Mouse (Mus musculus) small intestine, adult 2 months (tissue): Measurements from ENCODE around the gene Nsmce4a. TPM values are rescaled to one million over a fixed set of nuclear protein-coding genes. Genes with fewer than 3 reads are reported as not detected.

ENCODE experiments used
- H3K27ac ChIP-seq: fragments of 200-500 bp; 2 replicates; pipeline ENCODE4 v1.5.1; 2012; ENCODE audit warnings: low read depth, low read length, control low read depth, inconsistent platforms; ENCODE audit not compliant: insufficient read depth
- H3K27me3 ChIP-seq: fragments of 200-500 bp; 2 replicates; pipeline ENCODE4 v1.6.1; 2012; ENCODE audit warnings: mild to moderate bottlenecking, moderate library complexity, low read length, inconsistent platforms; ENCODE audit not compliant: control insufficient read depth, insufficient read depth
- H3K36me3 ChIP-seq: fragments of 200-500 bp; 2 replicates; pipeline ENCODE4 v1.6.1; 2012; ENCODE audit warnings: mild to moderate bottlenecking, low read length, control low read depth, inconsistent platforms; ENCODE audit not compliant: control insufficient read depth, insufficient read depth
- H3K4me1 ChIP-seq: fragments of 200-500 bp; 2 replicates; pipeline ENCODE4 v1.6.1; 2012; ENCODE audit warnings: low read length, inconsistent platforms, mixed read lengths; ENCODE audit not compliant: control insufficient read depth, insufficient read depth, insufficient read length
- H3K4me3 ChIP-seq: fragments of 200-500 bp; 2 replicates; pipeline ENCODE4 v1.5.1; 2012; ENCODE audit warnings: low read depth, mild to moderate bottlenecking, control low read depth, inconsistent platforms, low read length, moderate library complexity
- CTCF ChIP-seq: fragments of 200-500 bp; IDR thresholded peaks from 2 replicates; pipeline ENCODE4 v1.5.1; 2012; ENCODE audit warnings: low read depth, mild to moderate bottlenecking, control low read depth, inconsistent platforms, low read length, moderate library complexity, mixed read lengths; ENCODE audit not compliant: insufficient replicate concordance, insufficient read length; ENCODE audit errors: extremely low read depth
- POLR2A ChIP-seq: fragments of 200-500 bp; IDR thresholded peaks from 2 replicates; pipeline ENCODE4 v1.6.1; 2012; ENCODE audit warnings: low read depth, mild to moderate bottlenecking, control low read depth, inconsistent platforms, low read length, moderate library complexity
- WGBS: fragments of 180-500 bp; shearing (Covaris S2); methylation state at CpG from one replicate; pipeline ENCODE4 v1.1.7; 2018; 5-methylcytosine and 5-hydroxymethylcytosine counted together
- polyA plus RNA-seq: library from polyadenylated mRNA; depleted of rRNA; stranded (reverse); fragments of >200 nt; gene quantifications from 2 replicates; pipeline ENCODE4 v1.2.3, GENCODE M21; 2012; rRNA removed

The Nsmce4a gene
- polyA plus RNA-seq, 1 experiment, result 62.9 TPM

DNA sequence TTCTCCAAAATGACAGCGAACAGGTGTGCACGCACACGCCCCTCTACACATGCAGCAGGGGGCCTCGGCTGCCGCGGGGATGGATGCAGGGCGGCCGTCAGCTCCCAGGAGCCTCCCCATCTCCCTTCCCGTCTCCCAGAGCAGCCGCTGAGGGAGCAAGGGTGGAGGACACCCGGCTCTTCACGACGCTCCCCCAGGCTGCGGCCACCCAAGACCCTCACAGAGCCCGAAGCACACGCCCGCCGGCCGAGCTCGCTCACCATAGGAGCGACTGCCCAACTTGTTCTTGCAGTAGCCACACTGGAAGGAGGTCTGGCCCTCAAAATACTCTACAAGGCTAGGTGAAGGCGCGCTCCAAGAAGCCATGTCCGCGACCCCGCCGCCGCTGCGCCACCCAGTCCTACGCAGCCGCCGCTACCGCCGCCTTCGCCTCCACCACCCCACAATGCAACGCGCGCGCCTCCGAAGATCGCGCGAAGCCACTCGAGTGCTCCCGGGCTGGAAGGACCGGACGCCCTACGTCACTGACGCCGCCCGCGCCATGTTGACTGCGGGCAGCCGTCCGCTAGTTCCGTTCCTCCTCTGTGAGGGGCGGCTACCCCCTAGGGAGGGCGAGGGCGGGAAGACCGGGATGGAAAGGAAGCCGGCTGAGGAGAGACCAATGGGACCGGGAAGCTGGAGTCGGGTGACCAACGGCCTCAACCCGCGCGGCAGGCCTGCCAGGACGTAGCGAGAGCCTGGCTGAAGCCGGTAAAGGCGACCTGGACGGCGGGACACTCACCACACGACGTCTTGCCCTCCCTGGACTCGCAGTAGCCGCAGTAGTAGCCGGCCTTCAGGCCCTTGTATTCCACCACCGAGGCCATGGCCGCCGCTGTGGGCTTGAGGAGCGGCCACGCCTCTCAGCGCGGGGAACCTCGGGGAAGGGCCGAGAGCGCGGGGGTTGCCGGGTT lies 53.5 kb downstream of the Nsmce4a start:
- TF ChIP-seq CTCF (no peak), POLR2A (peak; percentile 75)
- no peaks in the 10 kb centered on the region for H3K36me3 ChIP-seq
- peaks cover 5% of the 10 kb centered on the region; the same call in 1 of the 2 replicates for H3K4me1 ChIP-seq
- peak overlapping the region; percentile 86 for H3K4me3 ChIP-seq
- peak overlapping the region; percentile 88 for H3K27ac ChIP-seq
- no peaks in the 10 kb centered on the region for H3K27me3 ChIP-seq
- under 1% methylated on average over 90 of the region's 90 CpGs for WGBS

DNA sequence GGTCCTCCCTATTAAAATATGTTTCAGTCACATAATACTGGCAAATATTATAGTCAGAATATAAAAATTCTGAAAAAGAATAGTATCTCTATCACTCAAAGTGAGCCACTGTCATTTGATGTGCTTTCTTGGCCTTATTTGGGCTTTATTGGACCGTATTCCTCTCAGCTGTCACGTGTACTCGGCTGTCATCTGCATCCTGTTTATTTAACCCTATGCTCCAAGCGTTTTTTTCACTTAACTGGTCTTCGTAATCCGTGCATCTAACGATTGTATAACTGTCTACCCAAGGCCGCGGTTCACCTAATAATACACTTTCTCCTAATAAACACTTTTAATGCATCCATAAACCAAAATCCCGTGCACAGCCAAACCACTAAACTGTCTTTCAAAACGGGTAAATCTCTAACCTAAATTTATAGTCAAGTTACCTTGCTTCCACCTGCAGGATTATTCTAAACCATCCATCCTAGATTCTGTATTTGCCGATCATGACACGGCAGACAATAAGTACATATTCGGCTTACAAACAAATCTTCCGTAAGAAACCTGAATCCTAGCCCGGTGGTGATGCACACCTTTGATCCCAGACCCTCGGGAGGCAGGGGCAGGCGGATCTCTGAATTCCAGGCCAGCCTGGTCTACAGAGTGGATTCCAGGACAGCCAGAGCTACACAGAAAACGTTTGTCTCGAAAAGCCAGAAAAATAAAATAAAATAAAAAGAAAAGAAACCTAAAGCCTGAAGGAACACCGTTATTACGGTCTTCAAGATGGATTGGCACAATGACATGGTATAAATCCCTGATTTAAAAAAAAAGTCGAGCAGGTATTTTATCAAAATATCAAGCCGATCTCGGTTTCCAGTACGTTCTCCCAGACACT lies 54.5 kb downstream of the Nsmce4a start:
- Histone ChIP-seq H3K36me3 (no peaks in the 10 kb centered on the region), H3K27ac (no peak overlapping the region), H3K4me1 (peaks cover 5% of the 10 kb centered on the region; the same call in 1 of the 2 replicates), H3K27me3 (no peaks in the 10 kb centered on the region), H3K4me3 (peak overlapping the region; percentile 86)
- no peak for TF ChIP-seq CTCF
- TF ChIP-seq POLR2A, result no peak
- WGBS, result 18% methylated on average over 26 of the region's 26 CpGs

DNA sequence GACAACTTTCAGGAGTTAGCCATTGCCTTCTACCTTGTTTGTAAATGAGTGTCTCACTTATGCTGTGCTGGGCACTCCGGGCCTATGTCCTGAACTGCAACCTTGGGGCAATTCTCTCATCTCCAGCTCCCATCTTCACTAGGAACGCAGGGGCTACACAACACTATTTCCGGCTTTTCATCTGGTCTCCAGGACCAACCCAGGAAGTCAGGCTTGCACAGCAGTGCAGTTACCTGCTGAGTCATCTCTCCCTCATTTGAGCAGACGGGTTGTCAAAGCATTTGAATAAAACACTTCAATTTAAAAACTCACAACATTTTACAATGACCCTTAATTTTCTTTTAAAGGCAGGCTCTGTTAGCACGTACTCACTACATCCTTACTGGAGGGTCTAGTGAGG lies 62.7 kb downstream of the Nsmce4a start:
- 92% methylated on average over 5 of the region's 5 CpGs for WGBS
- Histone ChIP-seq H3K4me3 (no peak overlapping the region), H3K27ac (no peak overlapping the region), H3K4me1 (no peaks in the 10 kb centered on the region), H3K27me3 (no peaks in the 10 kb centered on the region), H3K36me3 (peaks cover 38% of the 10 kb centered on the region)
- TF ChIP-seq POLR2A, result no peak

DNA sequence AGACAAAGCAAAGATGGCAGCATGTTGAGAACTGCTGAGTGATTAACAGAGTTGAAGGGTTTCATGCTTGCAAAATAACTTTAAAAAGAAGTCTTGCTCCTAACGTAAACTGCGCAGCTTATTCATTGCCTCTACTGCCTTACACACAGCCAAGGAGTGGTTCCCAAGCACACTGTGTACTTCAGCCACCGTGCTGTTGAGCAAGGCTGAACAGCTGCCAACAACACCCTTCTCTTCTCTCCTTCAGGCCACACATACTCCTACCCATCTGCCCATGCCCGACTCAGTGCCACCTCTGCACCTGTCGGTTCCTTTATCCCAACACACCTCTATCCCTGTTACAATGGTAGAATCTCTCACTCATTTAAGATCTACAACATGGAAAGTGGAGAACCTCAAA lies 69.9 kb downstream of the Nsmce4a start:
- Histone ChIP-seq H3K4me3 (no peak overlapping the region), H3K36me3 (peaks cover 37% of the 10 kb centered on the region), H3K4me1 (no peaks in the 10 kb centered on the region), H3K27ac (no peak overlapping the region), H3K27me3 (no peaks in the 10 kb centered on the region)
- TF ChIP-seq POLR2A (no peak), CTCF (no peak)
- 90% methylated on average over 5 of the region's 5 CpGs for WGBS

DNA sequence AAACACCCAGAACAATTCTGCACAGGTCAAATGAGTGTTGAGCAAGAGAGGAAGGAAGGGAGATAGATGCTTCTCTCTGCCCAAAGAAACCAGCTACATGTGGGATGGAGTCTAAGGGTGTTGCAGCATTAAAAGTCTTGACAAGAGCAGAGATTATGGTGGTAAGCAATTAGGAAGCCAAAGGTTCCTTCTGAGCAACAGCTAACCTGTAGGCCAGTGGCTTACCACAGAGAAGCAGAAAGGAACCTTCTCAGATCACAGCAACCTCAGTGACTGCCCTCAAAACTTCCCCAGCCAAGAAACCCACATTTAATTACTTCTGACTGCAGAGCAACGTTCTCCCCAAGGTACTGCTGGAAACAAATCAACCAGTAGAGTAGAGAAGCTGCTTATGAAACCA lies 71.4 kb downstream of the Nsmce4a start:
- no peak for TF ChIP-seq CTCF
- TF ChIP-seq POLR2A, result no peak
- Histone ChIP-seq H3K4me3 (no peak overlapping the region), H3K27me3 (no peaks in the 10 kb centered on the region), H3K27ac (no peak overlapping the region), H3K4me1 (no peaks in the 10 kb centered on the region), H3K36me3 (peaks cover 30% of the 10 kb centered on the region)
- 63% methylated on average over 1 of the region's 1 CpGs for WGBS

DNA sequence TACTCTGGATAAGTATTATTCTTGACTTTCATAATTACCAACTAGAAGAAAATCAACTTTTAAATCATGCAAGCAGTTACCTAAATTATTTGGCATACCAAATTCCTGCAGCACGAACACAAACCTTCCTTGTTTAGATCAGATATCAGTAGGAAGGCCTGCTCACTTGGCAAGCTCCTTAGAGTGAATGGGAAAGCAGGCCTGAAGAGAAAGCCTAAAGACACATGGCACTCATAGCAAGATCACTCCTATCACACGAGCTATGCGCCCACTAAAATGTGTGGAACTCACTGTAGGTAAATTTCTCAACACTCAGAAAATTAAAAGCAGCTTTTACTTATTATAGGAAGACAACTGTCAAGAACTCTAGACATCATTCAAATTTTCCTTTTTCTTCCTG lies 79.6 kb downstream of the Nsmce4a start:
- no peak overlapping the region for H3K4me3 ChIP-seq
- H3K4me1 ChIP-seq, result no peaks in the 10 kb centered on the region
- 75% methylated on average over 3 of the region's 3 CpGs for WGBS
- no peaks in the 10 kb centered on the region for H3K27me3 ChIP-seq
- H3K36me3 ChIP-seq, result peaks cover 12% of the 10 kb centered on the region
- H3K27ac ChIP-seq, result no peak overlapping the region
- TF ChIP-seq CTCF, result no peak
- TF ChIP-seq POLR2A, result no peak

DNA sequence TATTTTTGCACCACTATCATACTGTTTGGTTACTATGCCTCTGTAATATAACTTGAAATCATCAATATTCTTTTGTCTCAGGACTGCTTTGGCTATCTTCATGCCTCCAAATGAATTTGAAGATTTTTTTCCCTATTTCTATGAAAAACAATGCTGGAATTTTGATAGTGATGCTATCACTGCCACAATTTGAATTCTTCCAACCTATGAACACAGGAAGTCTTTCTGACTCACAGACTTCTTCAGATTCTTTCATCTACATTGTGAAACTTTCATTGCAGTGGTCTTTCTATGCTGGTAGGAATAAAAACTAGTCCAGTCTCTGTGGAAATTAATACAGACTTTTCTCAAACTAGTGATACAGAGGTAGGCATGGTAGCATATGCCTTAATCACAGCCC lies 80.9 kb downstream of the Nsmce4a start:
- H3K4me1 ChIP-seq, result no peaks in the 10 kb centered on the region
- no peak overlapping the region for H3K4me3 ChIP-seq
- peaks cover 10% of the 10 kb centered on the region for H3K36me3 ChIP-seq
- H3K27ac ChIP-seq, result no peak overlapping the region
- no peaks in the 10 kb centered on the region for H3K27me3 ChIP-seq
- TF ChIP-seq POLR2A, result no peak
- TF ChIP-seq CTCF, result no peak

Other genes starting within 250 kb of the Nsmce4a start
- 2.8 and 3.3 TPM in 2 replicates for gene Ate1, start 52.7 kb downstream of the Nsmce4a start, polyA plus RNA-seq
- gene Tacc2, start 4.3 kb upstream of the Nsmce4a start, polyA plus RNA-seq, result 25.9 and 57.5 TPM in 2 replicates
- 0.10 TPM in 1 of 2 replicates, not detected in the other for gene Btbd16, start 201.0 kb upstream of the Nsmce4a start, polyA plus RNA-seq